Mouse (Mus musculus) megakaryocyte, adult 5-6 weeks (primary cell): Measurements from ENCODE around the gene E330009J07Rik. TPM values are rescaled to one million over a fixed set of nuclear protein-coding genes. Genes with fewer than 3 reads are reported as not detected.

Experiments
- ATAC-seq: 2 replicates; pipeline ENCODE4 v1.8.0; 2016; ENCODE audit warnings: mild to moderate bottlenecking, inconsistent platforms; ENCODE audit not compliant: poor library complexity, severe bottlenecking
- total RNA-seq, 2 experiments: library from RNA; stranded (forward) in 1 of 2; stranded (reverse) in 1 of 2; fragments of 153-499, 151-499 nt in 1 of 2; fragments of 221-1000, 200-1000 nt in 1 of 2; gene quantifications; 2 replicates each; pipeline versions ENCODE4 v1.2.3 to v1.2.4; 2015 to 2017

Gene E330009J07Rik
- 8.0 and 8.6 TPM in 2 replicates for total RNA-seq (2015)
- 14.1 and 16.2 TPM in 2 replicates for total RNA-seq (2017)

GRCm38 (mm10) chr6:40436047-40436483 is at the start of gene E330009J07Rik:
TSS of gene E330009J07Rik (minus strand) at chr6:40436135.
- ATAC-seq, result peak; percentile 85

DNA sequence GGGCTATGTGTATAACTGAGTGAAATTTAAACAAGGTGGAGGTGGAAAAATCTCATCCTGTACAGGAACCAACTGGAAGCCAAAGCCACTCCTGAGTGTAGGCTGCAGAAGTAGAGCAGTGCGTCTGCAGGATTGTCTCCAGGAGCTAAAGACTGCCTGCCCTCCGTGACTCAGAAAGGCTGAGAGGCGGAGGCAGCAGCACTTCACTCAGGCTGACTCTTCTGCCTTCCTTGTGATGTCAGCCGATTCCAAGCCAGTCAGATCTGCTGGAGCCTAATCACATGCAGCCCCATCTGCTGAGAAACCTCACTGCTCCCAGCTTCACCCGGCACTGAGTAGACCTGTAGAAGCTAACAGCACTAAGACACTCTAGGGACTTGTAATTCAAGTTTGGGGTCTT is 46.4 kb upstream of the E330009J07Rik start:
- no peak for ATAC-seq

- peak; percentile 68 for ATAC-seq
Measured at GRCm38 (mm10) chr6:40479705-40480104, 43.8 kb upstream of the E330009J07Rik start.

GRCm38 (mm10) chr6:40476132-40476531 is 40.2 kb upstream of the E330009J07Rik start:
- ATAC-seq, result 0 out of 2 replicates have a peak, but pooled peaks have one; percentile 20

DNA sequence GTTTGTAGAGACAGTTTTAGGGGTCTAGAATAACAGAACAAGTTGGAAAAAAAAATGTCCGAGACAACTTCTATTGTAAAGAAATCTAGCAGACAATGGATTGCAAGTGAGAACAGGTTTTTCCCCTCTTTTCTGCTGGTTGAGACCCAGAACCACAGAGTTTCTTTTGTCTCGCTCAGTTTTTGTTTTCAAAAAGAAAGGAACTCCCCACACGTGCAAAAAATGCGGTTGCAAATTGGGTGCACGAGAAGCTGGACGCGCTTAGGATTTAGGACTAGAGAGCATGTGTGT is 35.7 kb upstream of the E330009J07Rik start:
- ATAC-seq, result no peak

DNA sequence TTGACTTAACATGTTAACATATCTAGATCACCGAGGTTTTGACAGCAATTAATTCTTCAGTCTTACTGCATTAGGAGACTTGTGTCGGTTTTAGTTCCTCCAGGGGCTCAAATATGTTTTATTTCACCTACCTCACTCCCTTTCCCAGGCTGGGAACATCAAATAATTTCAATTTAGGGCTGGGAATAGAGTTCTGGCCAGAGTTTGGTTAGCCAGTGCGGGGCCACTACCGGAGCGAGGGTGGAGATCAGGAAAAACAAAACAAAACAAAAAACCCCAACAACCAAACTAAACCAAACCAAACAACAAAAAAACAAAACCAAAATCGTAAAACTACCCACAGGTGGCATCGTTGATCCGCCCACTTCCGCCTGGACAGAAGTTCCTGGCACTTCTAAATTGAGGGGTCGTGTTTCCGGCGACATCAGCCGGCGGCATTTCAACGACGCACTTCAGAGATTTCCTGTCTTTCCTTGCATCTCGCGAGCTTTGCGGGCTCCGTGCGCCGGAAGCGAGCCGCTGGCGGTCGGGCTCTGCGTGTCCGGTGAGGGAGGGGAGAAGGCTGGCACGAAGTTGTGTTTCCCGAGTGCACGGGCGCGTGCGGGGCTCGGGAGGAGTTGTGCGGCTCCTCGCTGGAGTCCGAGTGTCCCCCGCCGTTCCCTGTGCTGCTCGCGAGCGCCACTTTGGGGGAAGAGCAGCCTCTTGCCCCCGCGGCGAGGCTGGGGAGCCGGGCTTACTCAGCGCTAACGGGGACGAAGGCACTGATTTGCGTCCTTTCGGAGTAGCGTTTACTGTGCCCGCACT is 35.2 kb upstream of the E330009J07Rik start, which contains the start of gene Ssbp1:
Gene Ssbp1 (plus strand): TSS at position 437 of the 804 bp plus-strand sequence.
- peak; percentile 98 for ATAC-seq

DNA sequence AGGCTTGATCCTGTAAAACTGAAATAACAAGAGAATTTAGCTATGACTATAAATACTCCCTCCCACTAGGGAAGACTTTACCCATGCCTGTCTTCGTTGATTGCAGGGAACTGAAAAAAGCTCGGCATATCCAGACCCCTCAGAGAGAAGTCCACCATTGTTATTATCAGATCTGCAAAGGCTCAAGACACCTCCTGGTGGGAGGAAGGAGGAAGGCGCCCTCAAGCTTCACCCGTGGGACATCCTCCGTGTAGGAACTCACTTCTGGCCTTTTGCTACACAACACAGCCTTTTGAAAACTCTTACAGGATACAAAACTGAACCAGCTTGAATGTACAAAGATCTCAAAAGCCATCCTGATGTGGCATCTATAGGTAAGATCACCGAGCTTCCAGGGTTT is 29.8 kb upstream of the E330009J07Rik start:
- ATAC-seq, result peak; percentile 79

DNA sequence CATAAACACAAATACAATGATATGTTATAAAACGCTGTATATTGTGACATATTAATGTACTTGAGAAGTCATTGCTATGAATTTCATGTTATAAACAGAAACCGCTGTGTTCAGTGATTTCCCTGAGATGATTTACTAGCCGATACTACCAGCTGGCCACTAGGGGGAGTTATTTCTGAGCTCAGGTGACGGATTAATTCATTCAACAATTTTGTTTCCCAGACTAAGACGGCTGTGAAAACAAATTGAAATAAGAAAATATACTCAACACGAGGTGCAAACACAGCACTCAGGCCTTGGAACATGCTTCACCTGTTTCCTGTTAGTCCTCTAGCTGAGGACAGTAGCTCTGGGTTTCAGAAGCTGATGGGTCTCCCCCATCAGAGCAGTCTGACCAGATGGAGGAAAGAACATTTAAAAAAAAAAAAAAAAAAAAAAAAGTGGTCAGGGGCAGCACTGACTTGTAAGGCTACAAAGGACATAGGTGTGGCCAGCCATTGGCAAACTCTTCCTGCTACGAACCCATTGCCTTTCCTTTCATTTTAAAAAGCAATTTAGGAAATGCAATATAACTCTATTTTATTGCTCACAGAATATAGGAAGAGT is 18.6 kb upstream of the E330009J07Rik start:
- peak; percentile 74 for ATAC-seq

- no peak for ATAC-seq
Measured at GRCm38 (mm10) chr6:40448626-40449025, 12.7 kb upstream of the E330009J07Rik start.

- ATAC-seq, result no peak
Measured at GRCm38 (mm10) chr6:40443281-40443928, 7.5 kb upstream of the E330009J07Rik start.

DNA sequence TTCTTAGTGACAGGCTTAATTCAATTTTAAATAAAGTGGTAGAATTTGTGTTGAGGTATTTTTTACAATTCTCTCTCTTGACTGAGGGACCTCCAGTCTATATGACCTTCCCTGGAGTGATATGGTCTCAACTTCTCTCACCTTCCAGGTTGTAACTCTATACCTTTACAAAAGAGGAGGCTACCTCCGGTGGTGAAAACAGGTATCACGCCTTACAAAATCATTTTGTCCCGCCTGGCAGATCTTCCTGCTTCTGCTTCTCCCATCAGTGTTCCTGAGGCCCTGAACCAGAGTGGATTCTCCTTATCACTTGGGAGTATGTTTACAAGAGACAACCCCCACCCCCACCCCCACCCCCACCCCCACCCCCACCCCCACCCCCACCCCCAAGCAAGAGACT is 5.8 kb upstream of the E330009J07Rik start:
- no peak for ATAC-seq

DNA sequence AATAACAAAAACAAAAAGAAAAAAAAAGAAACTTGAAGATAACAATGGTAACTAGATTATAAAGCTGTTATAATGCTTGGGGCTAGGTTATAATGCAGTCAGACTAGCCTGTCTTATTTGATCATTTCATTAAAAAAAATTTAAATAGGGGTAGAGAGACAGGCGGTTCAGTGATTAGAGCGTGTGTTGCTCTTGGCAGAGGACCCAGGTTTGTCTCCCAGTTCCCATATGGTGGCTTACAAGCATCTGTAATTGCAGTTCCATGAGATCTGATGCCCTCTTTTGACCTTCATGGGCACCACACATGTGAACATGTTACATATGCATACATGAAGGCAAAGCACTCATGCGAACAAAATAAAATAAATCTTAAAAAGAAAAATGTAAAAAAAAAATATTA is 5.3 kb upstream of the E330009J07Rik start:
- no peak for ATAC-seq

- peak; percentile 41 for ATAC-seq
Measured at GRCm38 (mm10) chr6:40439731-40440130, 3.8 kb upstream of the E330009J07Rik start.

- no peak for ATAC-seq
Measured at GRCm38 (mm10) chr6:40438936-40439335, 3.0 kb upstream of the E330009J07Rik start, which contains the start of gene Wee2. TSS of gene Wee2 (plus strand) at chr6:40439088.

GRCm38 (mm10) chr6:40435151-40436046 is 536 bp downstream of the E330009J07Rik start:
- peak; percentile 29 for ATAC-seq

DNA sequence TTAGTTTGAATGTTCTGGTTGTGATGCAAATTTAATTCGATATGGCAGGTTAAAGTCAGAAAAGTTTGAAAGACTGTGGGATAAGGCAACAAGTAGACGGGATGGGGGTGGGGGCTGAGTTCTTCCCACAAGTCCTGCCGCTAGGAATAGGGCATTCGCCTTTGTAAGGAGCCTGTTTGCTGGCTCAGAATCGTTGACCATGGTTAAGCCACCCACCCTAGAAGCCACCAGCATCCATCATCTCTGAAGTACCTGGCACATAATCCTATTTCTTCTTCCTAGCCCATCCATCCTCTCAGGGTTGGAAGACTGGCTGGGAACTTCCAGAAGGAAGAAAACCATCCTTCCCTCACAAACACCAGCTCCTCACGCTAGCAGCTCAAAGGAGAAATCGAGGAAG is 1.2 kb downstream of the E330009J07Rik start:
- ATAC-seq, result no peak

DNA sequence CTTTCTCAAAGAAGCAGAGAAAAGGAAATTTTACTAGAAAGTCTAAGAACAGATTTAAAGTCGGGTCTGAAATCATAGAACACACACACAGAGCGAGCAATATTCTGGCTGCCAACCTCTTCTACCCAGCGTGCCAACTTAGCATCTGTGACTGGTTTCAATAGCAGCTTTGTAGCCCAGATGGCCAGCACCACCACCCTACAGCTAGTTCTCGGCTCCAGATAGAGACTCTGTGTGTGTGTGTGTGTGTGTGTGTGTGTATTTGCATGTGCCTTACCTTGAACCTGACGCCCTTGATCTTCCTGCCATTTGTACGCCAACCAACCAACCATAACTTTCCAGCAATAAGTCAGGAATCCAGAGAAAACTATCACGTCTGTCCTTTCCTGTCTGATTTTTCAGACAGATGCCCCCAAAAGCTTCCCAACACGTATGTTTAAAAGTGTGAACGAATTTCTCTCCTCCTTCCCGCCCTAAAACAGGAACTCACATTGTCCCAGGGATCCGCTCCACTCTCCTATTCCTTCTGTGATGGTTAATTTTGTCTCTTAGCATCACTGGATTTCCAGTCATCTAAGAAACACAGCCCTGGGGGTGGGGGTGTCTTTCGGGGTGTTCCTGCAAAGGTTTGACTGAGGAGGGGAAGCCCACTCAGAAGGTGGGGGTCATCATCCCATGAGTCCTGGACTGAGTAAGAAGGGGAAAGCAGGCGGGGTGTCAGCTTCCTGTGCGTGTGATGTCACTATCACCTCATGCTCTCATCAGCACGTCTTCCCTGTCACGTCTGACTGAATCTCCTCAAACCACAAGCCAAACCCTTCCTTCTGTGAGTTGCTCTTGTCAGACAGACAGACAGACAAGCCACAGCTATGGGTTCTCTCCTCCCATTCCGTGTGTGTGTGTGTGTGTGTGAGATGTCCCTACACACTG is 3.3 kb downstream of the E330009J07Rik start:
- no peak for ATAC-seq

DNA sequence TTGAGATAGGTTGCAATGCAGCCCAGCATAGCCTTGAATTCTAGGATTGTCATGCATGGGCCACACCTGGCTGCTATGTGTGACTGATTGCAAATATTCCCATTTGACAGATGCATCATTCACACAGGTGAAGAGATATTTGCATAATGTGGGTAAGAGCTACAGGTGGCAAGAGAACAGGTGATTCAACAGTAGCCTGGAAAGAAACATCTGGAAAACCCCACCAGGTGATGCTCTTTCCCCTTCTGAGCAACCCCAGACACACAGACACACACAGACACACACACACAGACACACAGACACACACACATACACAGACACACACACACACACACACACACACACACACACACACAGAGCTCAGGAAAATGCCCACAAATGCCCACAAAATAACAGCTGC is 4.1 kb downstream of the E330009J07Rik start:
- no peak for ATAC-seq

GRCm38 (mm10) chr6:40431356-40431755 is 4.6 kb downstream of the E330009J07Rik start:
- ATAC-seq, result no peak

GRCm38 (mm10) chr6:40430878-40431277 is 5.1 kb downstream of the E330009J07Rik start:
- ATAC-seq, result no peak
